Mouse (Mus musculus) forebrain, embryonic 14.5 days (tissue): Measurements from ENCODE around the gene Srrm1. TPM values are rescaled to one million over a fixed set of nuclear protein-coding genes. Genes with fewer than 3 reads are reported as not detected.
"Not testable (repeated sequence)": the region's sequence is repeated elsewhere in the genome, so short reads cannot be mapped to it uniquely, and the experiment has no call there.

Experiments
- ATAC-seq: fragments of 200-750 bp; cut with Nextera tagmentation; 2 replicates; pipeline ENCODE4 v1.8.0; 2017; ENCODE audit warnings: mild to moderate bottlenecking, moderate library complexity
- DNase-seq: peaks from one replicate; pipeline ENCODE4 v3.0.0-alpha.2; 2015; ENCODE audit warnings: low spot score
- H3K27ac ChIP-seq: fragments of 300-500 bp; sonication (generic); 2 replicates; pipeline ENCODE4 v1.5.1; 2014; ENCODE audit warnings: low read depth, mild to moderate bottlenecking, control low read depth, low read length, moderate library complexity
- H3K27me3 ChIP-seq: fragments of 300-500 bp; sonication (generic); replicated peaks from 2 replicates; pipeline ENCODE4 v1.6.1; 2014; ENCODE audit warnings: low read length, control low read depth, mixed read lengths; ENCODE audit not compliant: control insufficient read depth, insufficient read depth
- H3K36me3 ChIP-seq: fragments of 300-500 bp; sonication (generic); 2 replicates; pipeline ENCODE4 v1.6.1; 2014; ENCODE audit warnings: low read length, control low read depth; ENCODE audit not compliant: control insufficient read depth, insufficient read depth
- H3K4me1 ChIP-seq: fragments of 300-500 bp; sonication (generic); 2 replicates; pipeline ENCODE4 v1.6.1; 2014; ENCODE audit warnings: antibody characterized with exemption, low read length, control low read depth; ENCODE audit not compliant: control insufficient read depth, insufficient read depth
- H3K4me2 ChIP-seq: fragments of 300-500 bp; sonication (generic); 2 replicates; pipeline ENCODE4 v1.6.1; 2014; ENCODE audit warnings: mild to moderate bottlenecking, control low read depth, low read length
- H3K4me3 ChIP-seq: fragments of 300-500 bp; sonication (generic); 2 replicates; pipeline ENCODE4 v1.5.1; 2014; ENCODE audit warnings: low read depth, low read length, control low read depth
- H3K9ac ChIP-seq: fragments of 300-500 bp; sonication (generic); 2 replicates; pipeline ENCODE4 v1.6.1; 2014; ENCODE audit warnings: mild to moderate bottlenecking, low read length, control low read depth, moderate library complexity
- H3K9me3 ChIP-seq: fragments of 300-500 bp; sonication (generic); replicated peaks from 2 replicates; pipeline ENCODE4 v1.6.1; 2016; ENCODE audit warnings: low read length, control low read depth, mixed read lengths; ENCODE audit not compliant: control insufficient read depth
- WGBS: fragments of 180-500 bp; shearing (Covaris S2); extraction: QIAGEN DNeasy Blood & Tissue Kit; methylation state at CpG from one replicate; pipeline ENCODE4 v1.1.7; 2014; 5-methylcytosine and 5-hydroxymethylcytosine counted together
- polyA plus RNA-seq: library from polyadenylated mRNA; unstranded; fragments of >200 nt; fragmentation: Nextera tagmentation; extraction: Ambion mirVana; gene quantifications from 2 replicates; pipeline ENCODE4 v1.2.1, GENCODE M21; 2014

The Srrm1 gene
- polyA plus RNA-seq, 1 experiment from 2014 or later = 129 TPM

DNA sequence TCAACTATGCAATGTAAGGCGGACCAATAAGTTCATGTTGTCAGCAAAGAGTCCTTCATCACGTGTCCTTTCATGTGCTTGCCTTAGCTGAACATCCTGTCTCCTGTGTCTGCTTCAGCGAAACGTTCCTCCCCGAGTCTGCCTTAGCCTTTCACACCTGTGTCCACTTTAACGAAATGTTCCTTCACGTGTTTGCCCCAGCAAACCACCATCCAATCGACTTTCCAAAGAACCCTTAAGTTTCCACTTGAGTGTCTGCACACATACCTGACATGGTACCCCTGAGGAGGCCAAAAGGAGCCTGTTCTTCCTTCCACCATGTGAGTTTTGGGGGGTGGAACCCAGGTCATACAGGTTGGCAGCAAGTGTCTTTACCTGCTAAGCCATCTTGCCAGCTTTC is 61.9 kb downstream of the Srrm1 start:
- Histone ChIP-seq H3K27ac (no peak overlapping the region), H3K36me3 (no peaks in the 10 kb centered on the region), H3K4me2 (no peak overlapping the region), H3K4me1 (no peaks in the 10 kb centered on the region), H3K27me3 (no peaks in the 10 kb centered on the region), H3K9ac (no peak overlapping the region), H3K4me3 (no peak overlapping the region), H3K9me3 (no peaks in the 10 kb centered on the region)
- ATAC-seq (no peak), DNase-seq (no peak)
- WGBS = 91% methylated on average over 8 of the region's 8 CpGs

DNA sequence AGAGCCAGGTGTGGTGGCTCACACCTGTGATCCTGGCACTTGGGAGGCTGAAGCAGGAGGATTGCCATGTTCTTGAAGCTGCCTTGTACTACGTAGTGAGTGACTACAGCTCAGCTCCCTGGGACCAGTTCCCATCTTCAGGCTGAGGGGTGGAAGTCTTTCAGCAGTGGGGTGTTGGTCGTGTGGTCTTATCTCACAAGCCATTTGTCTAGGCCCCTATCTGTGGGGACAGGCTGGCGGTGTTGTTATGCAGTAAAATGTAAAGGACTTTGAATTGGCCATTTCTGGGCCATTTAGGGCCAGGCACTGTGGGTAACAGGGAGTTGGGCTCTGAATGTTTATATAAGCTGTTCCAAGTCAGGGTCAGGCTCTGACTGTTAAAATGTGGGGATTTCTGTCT is 65.1 kb downstream of the Srrm1 start:
- Histone ChIP-seq H3K4me1 (no peaks in the 10 kb centered on the region), H3K27me3 (no peaks in the 10 kb centered on the region), H3K4me3 (no peak overlapping the region), H3K9me3 (no peaks in the 10 kb centered on the region), H3K36me3 (no peaks in the 10 kb centered on the region), H3K27ac (no peak overlapping the region), H3K4me2 (no peak overlapping the region), H3K9ac (no peak overlapping the region)
- no peak for ATAC-seq
- DNase-seq = no peak
- 82% methylated on average over 3 of the region's 3 CpGs for WGBS

DNA sequence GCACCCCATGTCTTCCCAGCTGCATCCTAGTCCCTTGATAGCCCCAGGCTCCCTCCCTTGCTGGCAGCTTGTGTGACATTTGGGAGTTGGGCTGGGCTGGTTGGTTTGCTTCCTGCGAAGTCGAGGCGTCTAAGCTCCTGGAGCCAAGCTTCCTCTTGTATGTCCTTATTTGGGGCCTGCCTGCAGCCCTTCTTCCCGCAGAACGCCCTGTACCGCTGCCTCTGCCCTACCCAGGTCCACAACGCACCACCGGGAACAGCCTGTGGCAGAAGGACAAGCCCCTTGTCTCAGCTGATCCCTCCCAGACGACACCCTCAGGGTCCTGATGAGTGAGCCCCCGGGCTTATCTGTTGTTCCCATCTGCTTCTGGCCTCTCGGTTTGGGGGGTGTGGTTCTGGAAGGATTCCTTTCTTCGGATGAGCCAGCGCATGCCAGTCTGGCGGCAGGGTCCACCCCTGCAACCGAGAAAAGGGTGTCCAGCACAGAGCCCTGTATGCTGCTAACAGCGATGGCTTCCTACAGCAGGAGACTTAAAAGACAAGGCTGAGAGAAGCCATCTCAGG is 66.2 kb downstream of the Srrm1 start:
- Histone ChIP-seq H3K4me3 (no peak overlapping the region), H3K4me2 (no peak overlapping the region), H3K9me3 (no peaks in the 10 kb centered on the region), H3K9ac (no peak overlapping the region), H3K4me1 (no peaks in the 10 kb centered on the region), H3K36me3 (no peaks in the 10 kb centered on the region), H3K27me3 (no peaks in the 10 kb centered on the region), H3K27ac (no peak overlapping the region)
- DNase-seq (no peak), ATAC-seq (no peak)
- WGBS = 16% methylated on average over 16 of the region's 16 CpGs

GRCm38 (mm10) chr4:135286033-135286622 is 67.0 kb downstream of the Srrm1 start:
- Histone ChIP-seq H3K9me3 (no peaks in the 10 kb centered on the region), H3K4me2 (no peak overlapping the region), H3K27me3 (no peaks in the 10 kb centered on the region), H3K4me1 (no peaks in the 10 kb centered on the region), H3K27ac (no peak overlapping the region), H3K36me3 (no peaks in the 10 kb centered on the region), H3K4me3 (no peak overlapping the region), H3K9ac (no peak overlapping the region)
- WGBS = 73% methylated on average over 12 of the region's 12 CpGs
- no peak for DNase-seq
- no peak for ATAC-seq

DNA sequence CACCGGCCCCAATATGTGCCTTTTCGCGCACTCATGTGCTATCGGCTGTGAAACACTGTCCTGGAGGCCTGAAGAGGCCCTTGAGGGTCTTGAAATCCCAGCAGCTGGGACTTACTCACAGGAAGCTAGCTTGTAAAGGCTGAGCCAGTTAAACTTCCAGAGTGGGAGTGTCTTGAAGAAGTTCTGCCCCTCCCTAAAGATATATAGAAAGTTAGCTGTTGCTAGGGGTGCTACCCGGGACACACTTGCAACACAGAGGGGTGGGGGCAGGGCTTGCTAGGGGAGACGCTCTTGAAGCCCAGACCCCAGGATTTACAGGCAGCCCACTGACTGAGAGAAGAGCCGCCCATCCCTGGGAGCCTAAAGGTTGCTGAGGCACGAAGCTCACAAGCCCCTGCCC is 67.7 kb downstream of the Srrm1 start:
- WGBS = 56% methylated on average over 8 of the region's 8 CpGs
- no peaks in the 10 kb centered on the region for H3K4me1 ChIP-seq
- H3K9me3 ChIP-seq = no peaks in the 10 kb centered on the region
- H3K4me2 ChIP-seq = no peak overlapping the region
- ATAC-seq (no peak), DNase-seq (no peak)
- H3K9ac ChIP-seq = no peak overlapping the region
- H3K36me3 ChIP-seq = no peaks in the 10 kb centered on the region
- no peak overlapping the region for H3K27ac ChIP-seq
- H3K27me3 ChIP-seq = no peaks in the 10 kb centered on the region
- no peak overlapping the region for H3K4me3 ChIP-seq

DNA sequence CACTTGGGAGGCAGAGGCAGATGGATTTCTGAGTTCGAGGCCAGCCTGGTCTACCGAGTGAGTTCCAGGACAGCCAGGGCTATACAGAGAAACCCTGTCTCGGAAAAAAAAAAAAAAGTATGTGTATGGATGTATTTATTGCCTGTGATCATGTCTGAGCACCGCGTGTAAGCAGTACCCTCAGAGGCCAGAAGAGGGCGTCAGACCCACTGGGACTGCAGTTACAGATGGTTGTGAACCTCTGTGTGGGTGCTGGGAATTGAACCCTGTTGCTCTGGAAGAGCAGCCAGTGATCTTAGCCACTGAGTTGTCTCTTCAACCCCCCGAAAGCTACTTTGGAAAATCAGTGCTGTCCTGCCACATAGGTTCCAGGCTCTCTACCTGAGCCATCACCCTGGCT is 69.2 kb downstream of the Srrm1 start:
- no peak overlapping the region for H3K27ac ChIP-seq
- no peak overlapping the region for H3K9ac ChIP-seq
- ATAC-seq (no peak), DNase-seq (no peak)
- no peaks in the 10 kb centered on the region for H3K9me3 ChIP-seq
- H3K36me3 ChIP-seq = no peaks in the 10 kb centered on the region
- H3K4me3 ChIP-seq = no peak overlapping the region
- 85% methylated on average over 7 of the region's 7 CpGs for WGBS
- no peak overlapping the region for H3K4me2 ChIP-seq
- no peaks in the 10 kb centered on the region for H3K4me1 ChIP-seq
- no peaks in the 10 kb centered on the region for H3K27me3 ChIP-seq

- Histone ChIP-seq H3K27me3 (no peaks in the 10 kb centered on the region), H3K9me3 (no peaks in the 10 kb centered on the region), H3K9ac (no peak overlapping the region), H3K27ac (no peak overlapping the region), H3K4me2 (no peak overlapping the region), H3K36me3 (no peaks in the 10 kb centered on the region), H3K4me1 (no peaks in the 10 kb centered on the region), H3K4me3 (no peak overlapping the region)
- ATAC-seq (no peak), DNase-seq (no peak)
- 79% methylated on average over 4 of the region's 4 CpGs for WGBS
Observed at GRCm38 (mm10) chr4:135283417-135283816, 69.7 kb downstream of the Srrm1 start.

GRCm38 (mm10) chr4:135282651-135283290 is 70.3 kb downstream of the Srrm1 start:
- no peak overlapping the region for H3K4me2 ChIP-seq
- H3K4me1 ChIP-seq = no peaks in the 10 kb centered on the region
- WGBS = 64% methylated on average over 13 of the region's 13 CpGs
- DNase-seq (no peak), ATAC-seq (no peak)
- no peaks in the 10 kb centered on the region for H3K9me3 ChIP-seq
- H3K36me3 ChIP-seq = no peaks in the 10 kb centered on the region
- H3K27ac ChIP-seq = no peak overlapping the region
- H3K4me3 ChIP-seq = no peak overlapping the region
- H3K27me3 ChIP-seq = no peaks in the 10 kb centered on the region
- no peak overlapping the region for H3K9ac ChIP-seq

GRCm38 (mm10) chr4:135280016-135280415 is 73.1 kb downstream of the Srrm1 start:
- WGBS = 75% methylated on average over 2 of the region's 2 CpGs
- not testable (repeated sequence) for ATAC-seq, H3K27ac ChIP-seq, H3K4me1 ChIP-seq, H3K9ac ChIP-seq, H3K36me3 ChIP-seq, H3K4me3 ChIP-seq, H3K9me3 ChIP-seq, H3K27me3 ChIP-seq, H3K4me2 ChIP-seq, DNase-seq
